Mouse (Mus musculus) liver, postnatal 0 days (tissue): ENCODE measurements at regions not wholly inside any gene's neighbourhood (a gene's known extent, or its start where the extent isn't known, plus 50 kb on each side); places are given as distances from the start of the nearest gene placed in this dataset.

Source experiments
- ATAC-seq: fragments of 200-750 bp; cut with Nextera tagmentation; 2 replicates; pipeline ENCODE4 v1.8.0; 2017; ENCODE audit warnings: mild to moderate bottlenecking, moderate library complexity
- DNase-seq: peaks from one replicate; pipeline ENCODE4 v3.0.0-alpha.2; 2016
- H3K27ac ChIP-seq: fragments of 300-500 bp; sonication (generic); 2 replicates; pipeline ENCODE4 v1.5.1; 2014; ENCODE audit warnings: antibody characterized with exemption, moderate library complexity, mild to moderate bottlenecking, low read depth
- H3K27me3 ChIP-seq: fragments of 300-500 bp; sonication (generic); 2 replicates; pipeline ENCODE4 v1.6.1; 2014; ENCODE audit warnings: low read length, control low read depth, mixed read lengths; ENCODE audit not compliant: insufficient read depth
- H3K36me3 ChIP-seq: fragments of 300-500 bp; sonication (generic); replicated peaks from 2 replicates; pipeline ENCODE4 v1.6.1; 2014; ENCODE audit warnings: mild to moderate bottlenecking, control low read depth, low read length, moderate library complexity, mixed read lengths; ENCODE audit not compliant: insufficient read depth
- H3K4me1 ChIP-seq: fragments of 300-500 bp; sonication (generic); 2 replicates; pipeline ENCODE4 v1.6.1; 2014; ENCODE audit warnings: antibody characterized with exemption, mild to moderate bottlenecking, control low read depth; ENCODE audit not compliant: insufficient read depth
- H3K4me2 ChIP-seq: fragments of 300-500 bp; sonication (generic); 2 replicates; pipeline ENCODE4 v1.6.1; 2014; ENCODE audit warnings: low read depth, mild to moderate bottlenecking, low read length, moderate library complexity, mixed read lengths
- H3K4me3 ChIP-seq: fragments of 300-500 bp; sonication (generic); 2 replicates; pipeline ENCODE4 v1.5.1; 2014; ENCODE audit warnings: low read depth, low read length
- H3K9ac ChIP-seq: fragments of 300-500 bp; sonication (generic); replicated peaks from 2 replicates; pipeline ENCODE4 v1.6.1; 2014; ENCODE audit warnings: mild to moderate bottlenecking, moderate library complexity
- H3K9me3 ChIP-seq: fragments of 300-500 bp; sonication (generic); 2 replicates; pipeline ENCODE4 v1.6.1; 2016; ENCODE audit warnings: mild to moderate bottlenecking, control low read depth, low read length, mixed read lengths
- CTCF ChIP-seq: sonication (generic); IDR thresholded peaks from 2 replicates; pipeline ENCODE4 v1.5.1; 2016; ENCODE audit warnings: antibody characterized with exemption, low read depth
- EP300 ChIP-seq: IDR thresholded peaks from 2 replicates; pipeline ENCODE4 v1.6.1; 2016; ENCODE audit warnings: antibody characterized with exemption, low read depth, mild to moderate bottlenecking
- WGBS: fragments of 180-500 bp; shearing (Covaris S2); extraction: QIAGEN DNeasy Blood & Tissue Kit; methylation state at CpG from one replicate; pipeline ENCODE4 v1.1.7; 2014; ENCODE audit not compliant: insufficient replicate concordance; 5-methylcytosine and 5-hydroxymethylcytosine counted together

- ATAC-seq (no peak), DNase-seq (no peak)
- Histone ChIP-seq H3K9ac (no peak overlapping the region), H3K36me3 (no peaks in the 10 kb centered on the region), H3K9me3 (no peaks in the 10 kb centered on the region), H3K4me2 (no peak overlapping the region), H3K27me3 (no peaks in the 10 kb centered on the region), H3K27ac (no peak overlapping the region), H3K4me3 (no peak overlapping the region), H3K4me1 (no peaks in the 10 kb centered on the region)
- 76% methylated on average over 1 of the region's 1 CpGs for WGBS
- TF ChIP-seq CTCF = no peak
- TF ChIP-seq EP300 = no peak
These were observed 98.0 kb upstream of the 9330182O14Rik start for GRCm38 (mm10) chr15:40036181-40036580.

GRCm38 (mm10) chr15:40037266-40037665 lies 96.9 kb upstream of the 9330182O14Rik start:
- 45% methylated on average over 7 of the region's 7 CpGs for WGBS
- Histone ChIP-seq H3K36me3 (no peaks in the 10 kb centered on the region), H3K27ac (no peak overlapping the region)

GRCm38 (mm10) chr15:40046219-40046618 lies 87.9 kb upstream of the 9330182O14Rik start:
- H3K4me2 ChIP-seq = no peak overlapping the region
- H3K9ac ChIP-seq = no peak overlapping the region
- WGBS = 61% methylated on average over 5 of the region's 5 CpGs
- TF ChIP-seq CTCF = no peak
- no peak for TF ChIP-seq EP300
- H3K9me3 ChIP-seq = no peaks in the 10 kb centered on the region
- H3K36me3 ChIP-seq = no peaks in the 10 kb centered on the region
- ATAC-seq (no peak), DNase-seq (no peak)
- H3K4me3 ChIP-seq = no peak overlapping the region
- H3K4me1 ChIP-seq = no peaks in the 10 kb centered on the region
- H3K27me3 ChIP-seq = no peaks in the 10 kb centered on the region
- H3K27ac ChIP-seq = no peak overlapping the region

More at GRCm38 (mm10) chr15:40037266-40037665, 96.9 kb upstream of the 9330182O14Rik start:
- Histone ChIP-seq H3K9ac (no peak overlapping the region), H3K9me3 (no peaks in the 10 kb centered on the region), H3K4me1 (no peaks in the 10 kb centered on the region), H3K27me3 (no peaks in the 10 kb centered on the region), H3K4me3 (no peak overlapping the region), H3K4me2 (no peak overlapping the region)
- TF ChIP-seq EP300 (no peak), CTCF (no peak)
- no peak for DNase-seq
- no peak for ATAC-seq

- H3K27ac ChIP-seq = no peak overlapping the region
- no peak overlapping the region for H3K4me2 ChIP-seq
- no peaks in the 10 kb centered on the region for H3K27me3 ChIP-seq
- H3K4me3 ChIP-seq = no peak overlapping the region
- no peaks in the 10 kb centered on the region for H3K36me3 ChIP-seq
- DNase-seq (no peak), ATAC-seq (no peak)
- no peaks in the 10 kb centered on the region for H3K9me3 ChIP-seq
- TF ChIP-seq CTCF (no peak), EP300 (no peak)
- WGBS = 64% methylated on average over 1 of the region's 1 CpGs
- H3K4me1 ChIP-seq = no peaks in the 10 kb centered on the region
- no peak overlapping the region for H3K9ac ChIP-seq
These were observed 87.1 kb upstream of the 9330182O14Rik start for GRCm38 (mm10) chr15:40047100-40047499.

- no peak overlapping the region for H3K27ac ChIP-seq
- no peaks in the 10 kb centered on the region for H3K4me1 ChIP-seq
- no peaks in the 10 kb centered on the region for H3K9me3 ChIP-seq
- H3K9ac ChIP-seq = no peak overlapping the region
- DNase-seq (no peak), ATAC-seq (no peak)
- TF ChIP-seq CTCF (no peak), EP300 (no peak)
- H3K4me2 ChIP-seq = no peak overlapping the region
- no peaks in the 10 kb centered on the region for H3K36me3 ChIP-seq
- WGBS = 62% methylated on average over 2 of the region's 2 CpGs
- no peaks in the 10 kb centered on the region for H3K27me3 ChIP-seq
- H3K4me3 ChIP-seq = no peak overlapping the region
These were observed 66.1 kb upstream of the 9330182O14Rik start for GRCm38 (mm10) chr15:40068051-40068450.

- H3K4me1 ChIP-seq = no peaks in the 10 kb centered on the region
- no peaks in the 10 kb centered on the region for H3K9me3 ChIP-seq
- ATAC-seq (no peak), DNase-seq (peak; percentile 20)
- no peak overlapping the region for H3K27ac ChIP-seq
- no peaks in the 10 kb centered on the region for H3K36me3 ChIP-seq
- H3K27me3 ChIP-seq = no peaks in the 10 kb centered on the region
- no peak overlapping the region for H3K9ac ChIP-seq
- H3K4me3 ChIP-seq = no peak overlapping the region
- no peak for TF ChIP-seq CTCF
- no peak for TF ChIP-seq EP300
- 69% methylated on average over 3 of the region's 3 CpGs for WGBS
- no peak overlapping the region for H3K4me2 ChIP-seq
These were observed 58.8 kb upstream of the 9330182O14Rik start for GRCm38 (mm10) chr15:40075334-40075893.

GRCm38 (mm10) chr15:40079872-40080271 lies 54.3 kb upstream of the 9330182O14Rik start:
- 81% methylated on average over 6 of the region's 6 CpGs for WGBS
- no peak for ATAC-seq
- Histone ChIP-seq H3K27me3 (no peaks in the 10 kb centered on the region), H3K4me2 (no peak overlapping the region), H3K27ac (no peak overlapping the region), H3K4me1 (no peaks in the 10 kb centered on the region), H3K9ac (no peak overlapping the region), H3K36me3 (no peaks in the 10 kb centered on the region), H3K9me3 (no peaks in the 10 kb centered on the region), H3K4me3 (no peak overlapping the region)
- TF ChIP-seq CTCF (no peak), EP300 (no peak)
- DNase-seq = no peak
